10 mouse cellular contexts compared by ENCODE assay signal in the genomic region with DNA sequence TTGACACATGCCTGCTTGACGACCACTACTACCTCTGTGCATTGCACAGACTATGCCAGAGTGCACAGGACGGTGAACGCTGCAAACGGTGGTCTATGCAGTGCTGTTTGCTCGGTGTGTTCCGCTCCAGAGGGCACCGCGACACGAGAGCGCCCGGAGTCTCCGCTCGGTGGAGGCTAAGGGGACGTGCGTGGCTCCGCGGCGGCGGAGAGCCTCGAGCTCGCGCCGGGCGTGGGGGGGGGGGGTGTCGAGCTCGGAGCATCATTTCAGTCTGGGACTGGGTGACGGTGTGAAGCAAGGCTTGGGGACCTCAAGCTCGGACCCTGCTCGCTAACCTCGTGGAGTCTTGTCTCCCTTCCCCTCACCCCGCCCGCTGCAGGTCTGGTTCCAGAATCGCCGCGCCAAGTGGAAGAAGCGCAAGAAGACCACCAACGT. TPM values are rescaled to one million over a fixed set of nuclear protein-coding genes. Genes with fewer than 3 reads are reported as not detected.
A peak's percentile ranks its signal among the peaks of the same experiment; 100 is the strongest.
DNase-seq lines count a peak whose midpoint lies in the region; ATAC-seq and TF ChIP-seq lines count a peak whose summit lies in the region.
"Had no signal": no experiment of that assay in that cellular context is flagged by ENCODE, and none has a peak within 500 bp of the region (broad histone marks: within the 10 kb centered on the region; RNA-seq: fewer than 3 reads in every experiment).

No protein-coding gene starts in this region.

- H3K9ac ChIP-seq in forebrain, postnatal 0 days: no peak overlapping the region
- H3K9ac ChIP-seq in liver, embryonic 15.5 days: no peak overlapping the region

- no peak overlapping the region for H3K27ac ChIP-seq in forebrain, postnatal 0 days (ENCODE audit: low read depth, low read length)
- H3K27ac ChIP-seq in liver, embryonic 15.5 days (replicated peaks): no peak overlapping the region

- H3K4me1 ChIP-seq in E14TG2a.4 (replicated peaks; ENCODE audit: low read depth, low read length): peaks cover 21% of the 10 kb centered on the region
- H3K4me1 ChIP-seq in forebrain, postnatal 0 days (ENCODE audit: insufficient read depth): peaks cover 3% of the 10 kb centered on the region; the same call in 1 of the 2 replicates
- H3K4me1 ChIP-seq in liver, embryonic 15.5 days (replicated peaks): peaks cover 17% of the 10 kb centered on the region

- ATAC-seq in forebrain, postnatal 0 days: peak; percentile 23; the same call in 1 of the 2 replicates
- no peak for ATAC-seq in liver, embryonic 15.5 days (ENCODE audit: insufficient read depth)
- no peak for ATAC-seq in megakaryocyte progenitor cell, adult 5-6 weeks (replicated peaks; ENCODE audit: poor library complexity)

- intact Hi-C loops in left cerebral cortex, postnatal 36 days (cut with DNase I): loop anchor here (5.0 kb wide), 1 partner anchor 285 kb away; no protein-coding TSS in a partner anchor

- no peak for TF ChIP-seq CTCF in E14TG2a.4 (conservative IDR thresholded peaks at IDR 0.05; ENCODE audit: low read length)
- no peak for TF ChIP-seq CTCF in forebrain, postnatal 0 days (IDR thresholded peaks at IDR 0.05; ENCODE audit: low read depth)

- peaks cover 72% of the 10 kb centered on the region for H3K27me3 ChIP-seq in E14TG2a.4 (ENCODE audit: insufficient read depth, low read length)
- H3K27me3 ChIP-seq in forebrain, postnatal 0 days (ENCODE audit: insufficient read depth, low read length): peaks cover 75% of the 10 kb centered on the region
- peaks cover 89% of the 10 kb centered on the region for H3K27me3 ChIP-seq in liver, embryonic 15.5 days

- no peaks in the 10 kb centered on the region for H3K36me3 ChIP-seq in E14TG2a.4 (ENCODE audit: insufficient read depth, low read length)
- no peaks in the 10 kb centered on the region for H3K36me3 ChIP-seq in forebrain, postnatal 0 days (ENCODE audit: insufficient read depth)
- no peaks in the 10 kb centered on the region for H3K36me3 ChIP-seq in liver, embryonic 15.5 days (replicated peaks)

- 4% methylated on average over 36 of the region's 37 CpGs for WGBS in forebrain, postnatal 0 days
- 1% methylated on average over 36 of the region's 37 CpGs for WGBS in liver, embryonic 15.5 days (ENCODE audit: insufficient replicate concordance)

- H3K4me3 ChIP-seq in E14TG2a.4 (replicated peaks; ENCODE audit: low read length): peak overlapping the region; percentile 81
- peak overlapping the region; percentile 30 for H3K4me3 ChIP-seq in forebrain, postnatal 0 days (ENCODE audit: low read depth, low read length)
- H3K4me3 ChIP-seq in liver, embryonic 15.5 days (replicated peaks): peak overlapping the region; percentile 37

- DNase-seq in embryo, embryonic 11 days: peak; percentile 29
- DNase-seq in embryo, embryonic 9.5 days (ENCODE audit: extremely low spot score): no peak
- DNase-seq in forebrain, postnatal 0 days: no peak
- DNase-seq in left cerebral cortex, postnatal 36 days (ENCODE audit: low spot score in 2 of 2): no peak
- DNase-seq in embryo, embryonic 10 days (ENCODE audit: low spot score): no peak

- H3K9me3 ChIP-seq in E14TG2a.4 (ENCODE audit: low read length): no peaks in the 10 kb centered on the region
- H3K9me3 ChIP-seq in forebrain, postnatal 0 days (ENCODE audit: low read length): no peaks in the 10 kb centered on the region
- no peaks in the 10 kb centered on the region for H3K9me3 ChIP-seq in liver, embryonic 15.5 days (replicated peaks)

- peak overlapping the region; percentile 51 for H3K4me2 ChIP-seq in forebrain, postnatal 0 days (ENCODE audit: low read depth)
- peak overlapping the region; percentile 64 for H3K4me2 ChIP-seq in liver, embryonic 15.5 days

RNA-seq across cellular contexts. Expression of gene Otp, which starts 7.3 kb away (rescaled TPM):
- total RNA-seq in forebrain, postnatal 0 days (2014; rRNA removed): 1.1 and 4.3 TPM in 2 replicates
- 0.57 and 1.5 TPM in 2 replicates for polyA plus RNA-seq in forebrain, postnatal 0 days (2015; fragmentation: Nextera tagmentation; extraction: Ambion mirVana)
- polyA plus RNA-seq in liver, embryonic 15.5 days (2015; fragmentation: Nextera tagmentation; extraction: Ambion mirVana): not detected in 2 replicates
- total RNA-seq in megakaryocyte progenitor cell, adult 5-6 weeks (2015): not detected in 2 replicates
- not detected in 2 replicates for total RNA-seq in megakaryocyte progenitor cell, adult 5-6 weeks (2017)
- under 1 TPM in 1 of 2 experiments, not detected in 1; 0.34 TPM for total RNA-seq in left cerebral cortex, postnatal 36 days (2021)
- total RNA-seq: layer of hippocampus, postnatal 10 days had no signal
- polyA plus RNA-seq: urinary bladder, adult 2 months had no signal

Comparison
In these comparisons a context has a peak if more than half of its experiments do, and no peak if none do; other contexts are left out.
1. H3K4me3 ChIP-seq: peak in every context shown above with its lines; median percentile 81 in E14TG2a.4; 37 in liver, embryonic 15.5 days; 30 in forebrain, postnatal 0 days.